Mouse (Mus musculus): ENCODE results near the gene Sh3tc1.
A peak's percentile ranks its signal among the peaks of the same experiment; 100 is the strongest.

The Sh3tc1 gene

DNA sequence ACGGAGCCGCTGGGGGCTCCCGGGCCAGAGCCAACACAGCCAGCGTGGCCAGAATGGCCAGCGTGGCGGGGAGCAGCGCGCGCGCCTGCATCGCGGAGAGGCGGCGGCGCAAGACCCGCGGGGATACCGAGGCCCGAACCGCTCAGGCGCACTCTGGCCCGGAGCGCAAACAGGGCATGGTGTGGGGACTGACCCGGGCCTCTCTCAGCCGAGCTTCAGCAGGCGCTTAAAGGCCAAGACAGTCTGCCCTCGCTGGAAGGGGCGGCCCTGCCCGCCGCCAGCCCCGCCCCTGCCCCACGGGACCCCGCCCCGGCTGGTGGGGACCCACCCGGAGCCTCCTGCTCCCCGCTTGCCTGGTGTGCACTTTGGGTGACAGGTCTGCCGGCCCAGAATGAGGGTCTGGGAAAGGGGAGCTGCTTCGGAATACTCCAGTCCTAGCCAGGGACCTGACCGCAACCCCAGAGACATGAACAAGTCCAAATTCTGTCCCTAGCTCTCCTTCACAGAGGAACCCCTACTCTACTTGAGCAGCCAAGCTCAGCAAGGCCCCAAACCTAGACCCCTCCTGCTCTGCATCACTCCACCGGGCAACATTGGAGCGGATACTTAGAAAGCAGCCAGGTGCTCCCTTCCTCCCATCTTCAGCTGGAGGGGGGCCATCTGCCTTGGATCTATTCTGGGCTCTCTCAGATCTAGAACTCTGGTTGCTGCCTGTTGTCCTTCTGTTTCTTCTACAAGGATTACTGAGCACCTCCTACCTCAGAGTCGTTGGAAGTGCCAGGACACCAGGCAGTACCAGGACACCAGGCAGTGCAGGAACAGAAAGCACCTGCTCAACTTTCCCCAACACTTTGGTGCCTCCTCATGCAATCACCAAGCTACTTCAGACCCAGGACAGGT, 60.3 kb downstream of the Sh3tc1 start, which contains the start of gene Htra3:
TSS of gene Htra3 (minus strand) at position 527 of the 900 bp plus-strand sequence.
- DNase-seq: no peak

GRCm38 (mm10) chr5:35676964-35677363, 62.8 kb downstream of the Sh3tc1 start:
- no peak for DNase-seq

DNA sequence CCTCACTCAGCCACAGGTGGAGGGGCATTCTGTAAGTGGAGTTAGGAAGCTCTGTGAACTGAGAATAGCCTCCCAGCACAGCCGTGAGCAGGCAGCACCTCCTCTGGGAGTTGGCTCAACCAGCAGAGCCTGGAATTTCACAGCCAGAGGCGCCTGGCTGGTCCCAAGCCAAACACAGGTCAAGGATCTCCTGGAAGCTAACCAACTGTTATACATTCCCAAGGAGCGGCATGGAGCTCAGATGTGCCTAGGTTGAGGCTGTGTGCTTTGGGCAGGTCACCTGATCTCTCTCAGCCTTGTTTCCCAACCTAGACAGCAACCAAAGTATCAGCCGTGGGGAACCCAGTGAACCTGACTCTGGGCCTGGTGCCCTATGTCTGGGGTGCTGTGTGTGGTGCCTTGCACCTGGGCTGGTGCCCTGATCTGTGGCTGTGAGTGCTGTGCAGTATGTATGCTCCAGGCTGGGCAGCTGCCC, 65.7 kb downstream of the Sh3tc1 start:
- peak; percentile 91 for DNase-seq

DNA sequence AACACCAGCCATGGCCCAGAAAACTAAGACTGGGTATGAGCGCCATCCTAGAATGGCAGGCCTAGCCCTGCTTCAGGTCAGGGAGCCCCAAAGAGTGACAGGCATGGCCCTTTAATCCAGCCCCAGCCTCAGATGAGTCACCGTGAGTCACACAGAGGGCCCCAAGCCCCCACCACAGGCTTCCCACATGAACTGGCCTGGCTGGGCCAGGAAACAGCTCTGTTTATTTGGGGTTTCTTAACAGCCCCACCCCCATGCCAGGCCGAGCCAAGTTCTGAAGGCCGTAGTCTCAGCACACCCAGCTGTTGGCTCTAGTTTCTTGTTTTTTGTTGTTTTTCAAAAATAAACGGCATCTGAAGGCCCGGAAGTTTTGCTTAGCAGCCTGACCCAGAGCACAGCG, 66.7 kb downstream of the Sh3tc1 start:
- peak; percentile 70 for DNase-seq

DNA sequence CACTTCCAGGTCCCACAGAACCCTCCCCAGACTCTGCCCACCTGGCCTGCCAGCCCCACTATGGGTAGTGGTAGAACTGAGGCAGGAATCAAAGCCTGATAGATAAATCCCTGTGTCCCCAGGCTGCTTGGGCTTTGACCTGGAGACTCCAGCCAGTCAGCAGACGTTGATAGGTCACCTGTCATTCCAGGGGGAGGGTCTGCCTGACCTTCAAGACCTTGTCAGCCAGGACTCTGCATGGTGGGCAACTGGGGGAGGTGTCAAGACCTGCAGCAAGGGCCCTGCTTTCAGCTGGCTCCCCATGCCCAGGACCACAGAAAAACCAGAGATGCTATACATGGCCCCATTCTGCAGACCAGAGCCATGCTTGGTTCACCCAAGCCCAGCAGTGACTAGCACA, 67.2 kb downstream of the Sh3tc1 start:
- no peak for DNase-seq

- peak; percentile 69 for DNase-seq
These were observed 68.3 kb downstream of the Sh3tc1 start for GRCm38 (mm10) chr5:35671474-35671891.

DNA sequence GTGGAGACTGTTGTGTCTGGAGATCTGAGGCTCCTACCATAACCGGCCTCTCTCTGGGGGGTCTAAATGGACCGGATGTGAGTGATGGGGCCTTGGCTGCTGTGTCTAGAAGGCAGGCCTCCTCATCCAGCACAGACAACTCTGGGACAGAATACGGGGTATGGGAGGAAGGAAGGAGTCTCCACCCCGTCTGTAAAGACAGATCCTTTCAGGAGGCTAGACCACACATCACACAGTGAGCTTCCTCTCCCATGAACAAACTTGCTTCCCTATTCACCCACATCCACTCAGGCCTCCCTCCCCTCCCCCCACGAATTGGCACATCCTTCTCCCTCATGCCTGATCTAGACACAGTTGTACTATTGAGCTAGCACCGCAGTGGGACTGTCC, 69.4 kb downstream of the Sh3tc1 start:
- DNase-seq: no peak

DNA sequence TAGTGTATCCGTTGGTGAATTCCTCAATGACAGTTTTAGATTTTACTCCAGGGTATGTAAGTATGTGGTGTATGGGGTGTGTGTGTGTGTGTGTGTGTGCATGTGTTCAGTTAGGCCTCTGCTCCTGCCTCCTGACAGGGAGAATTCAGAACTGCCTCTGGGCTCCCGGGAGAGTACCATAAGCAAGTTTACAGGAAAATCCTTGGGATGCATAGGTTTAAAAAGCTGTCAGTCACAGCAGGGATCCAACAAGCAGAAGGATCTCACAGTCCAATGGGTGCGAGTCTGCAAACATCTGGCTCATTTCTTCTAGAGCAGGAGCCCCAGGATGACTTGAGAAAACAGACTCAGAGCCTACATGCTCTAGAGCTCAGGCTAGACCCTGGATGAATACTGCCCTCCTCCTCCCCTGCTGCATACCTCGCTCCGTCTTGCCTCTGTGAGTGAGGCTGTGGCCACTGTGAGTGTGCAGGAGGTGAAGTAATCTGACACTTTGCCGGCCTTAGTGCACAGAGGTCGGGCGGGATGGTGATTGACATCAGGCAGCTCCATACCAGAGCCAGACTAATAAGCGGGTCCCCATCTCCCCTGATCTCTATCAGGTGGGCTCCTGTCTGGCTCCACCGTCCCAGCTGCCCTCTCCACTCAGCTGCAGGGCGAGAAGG, 69.9 kb downstream of the Sh3tc1 start:
- no peak for DNase-seq

GRCm38 (mm10) chr5:35666152-35666551, 73.6 kb downstream of the Sh3tc1 start:
- no peak for DNase-seq

DNA sequence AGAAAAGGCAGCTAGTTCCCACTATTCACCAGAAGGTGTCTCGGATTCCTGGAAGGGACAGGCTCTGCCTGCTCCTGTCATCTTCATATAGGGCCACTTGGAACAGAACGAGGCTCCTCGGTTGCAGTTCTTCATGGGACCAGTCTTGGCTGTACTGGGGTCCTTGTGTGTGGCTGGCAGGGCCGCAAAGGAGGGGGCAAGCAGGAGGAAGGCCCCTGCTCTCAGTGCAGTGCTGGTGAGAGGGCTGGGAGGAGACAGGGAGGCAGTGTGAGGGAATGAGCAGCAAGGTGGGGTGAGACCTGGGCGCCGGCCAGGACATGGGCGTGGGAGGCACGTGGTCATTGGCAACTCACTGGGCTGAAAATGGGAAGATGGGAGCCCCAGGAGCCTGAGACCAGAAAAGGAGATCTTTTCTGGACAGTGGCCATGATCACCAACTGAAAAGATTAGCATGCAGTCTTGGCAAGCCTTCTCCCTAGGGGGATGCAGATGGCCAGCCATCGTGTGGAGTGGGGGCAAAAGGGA, 77.7 kb downstream of the Sh3tc1 start:
- DNase-seq: no peak

DNA sequence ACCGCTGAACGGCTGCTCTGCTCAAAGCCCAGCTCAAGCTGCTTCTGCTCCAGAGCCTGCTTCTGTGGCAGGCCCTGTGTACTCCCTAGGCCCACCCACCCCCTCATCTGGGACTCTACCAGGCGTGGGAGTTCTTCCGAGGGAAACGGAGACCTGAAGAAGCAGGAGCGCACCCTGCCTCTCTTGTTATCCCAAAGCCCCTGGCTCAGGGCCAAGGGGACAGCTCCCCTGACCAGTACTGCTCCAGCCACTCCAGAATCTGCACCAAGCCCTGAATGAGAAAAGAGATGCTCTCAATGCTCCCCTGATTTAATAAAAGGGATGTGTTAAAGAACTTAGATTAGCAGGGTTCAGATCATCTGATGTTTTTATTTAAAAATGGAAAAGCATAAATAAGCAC, 78.6 kb downstream of the Sh3tc1 start:
- DNase-seq: no peak

GRCm38 (mm10) chr5:35659503-35659902, 80.3 kb downstream of the Sh3tc1 start:
- DNase-seq: no peak

DNA sequence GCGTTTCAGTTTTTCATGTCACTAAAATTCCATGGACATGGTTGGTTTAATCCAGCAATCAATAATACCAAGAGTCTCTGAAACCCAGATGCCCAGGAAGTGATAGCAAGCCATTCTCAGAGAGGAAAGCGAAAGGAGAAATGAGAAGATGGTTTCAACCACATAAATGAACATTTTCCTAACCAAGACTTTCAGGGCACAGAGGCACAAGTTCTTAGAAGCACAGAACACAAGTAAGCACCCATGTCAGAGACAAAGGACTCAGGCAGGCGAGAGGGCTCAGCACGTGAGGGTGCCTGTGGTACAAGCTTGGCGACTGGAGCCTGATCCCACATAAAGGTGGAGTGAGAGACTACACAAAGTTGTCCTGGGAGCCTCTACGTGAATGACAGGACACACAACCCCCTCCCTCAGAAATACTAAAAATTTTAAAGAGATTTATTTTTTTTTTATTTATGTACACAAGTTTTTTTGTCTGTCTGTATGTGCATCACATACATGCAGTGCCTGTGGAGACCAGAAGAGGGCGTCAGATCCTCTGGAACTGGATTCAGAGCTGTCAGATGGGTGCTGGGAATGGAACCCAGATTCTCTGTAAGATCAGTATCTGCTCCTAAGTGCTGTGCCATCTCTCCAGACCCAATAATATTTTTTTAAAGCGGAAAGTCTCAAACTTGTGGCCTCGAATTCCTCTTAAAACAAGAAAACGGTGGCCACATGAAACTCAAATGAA, 83.9 kb downstream of the Sh3tc1 start:
- DNase-seq: no peak

GRCm38 (mm10) chr5:35653743-35654395, 85.9 kb downstream of the Sh3tc1 start:
- no peak for DNase-seq

DNA sequence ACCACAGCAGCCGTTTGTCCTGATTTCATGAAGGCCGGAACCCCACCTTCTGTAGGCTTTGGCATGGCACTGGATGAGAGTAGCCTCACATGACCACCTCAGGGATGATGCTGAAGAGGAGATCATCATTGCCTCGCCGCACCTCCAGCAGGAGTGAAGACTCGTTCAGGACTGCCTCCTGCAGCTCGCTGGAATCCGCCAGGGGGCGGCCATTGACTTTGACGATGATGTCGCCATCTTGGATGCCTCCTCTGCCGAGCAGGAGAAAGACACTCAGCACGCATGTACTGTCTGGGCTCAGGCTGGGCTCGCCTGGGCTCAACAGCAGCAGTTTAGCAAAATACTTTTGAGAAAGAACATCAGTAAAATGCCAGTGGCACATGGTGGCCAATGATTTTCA, 86.9 kb downstream of the Sh3tc1 start:
- DNase-seq: no peak

- DNase-seq: no peak
These were observed 87.5 kb downstream of the Sh3tc1 start for GRCm38 (mm10) chr5:35652319-35652718.

GRCm38 (mm10) chr5:35648230-35648629, 91.6 kb downstream of the Sh3tc1 start:
- no peak for DNase-seq

DNA sequence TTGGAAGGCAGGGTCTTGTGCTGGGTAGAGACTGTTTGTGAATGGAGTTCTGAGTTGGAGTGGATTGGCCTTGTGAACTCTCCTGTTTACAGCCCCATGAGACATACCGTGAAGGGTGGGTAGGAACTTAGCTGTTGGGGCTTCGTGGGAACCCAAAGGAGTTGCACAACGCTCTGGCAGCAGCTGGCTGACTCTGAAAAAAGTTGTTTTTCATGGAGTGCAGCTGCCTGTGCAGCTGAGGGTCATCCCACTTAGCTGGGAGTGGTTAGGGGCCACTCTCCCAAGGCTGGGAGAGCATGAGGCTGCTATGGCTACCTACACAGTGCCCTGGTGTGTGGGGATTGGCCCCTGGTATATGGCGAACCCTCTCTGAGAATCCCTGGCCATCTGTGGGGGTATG, 92.2 kb downstream of the Sh3tc1 start:
- no peak for DNase-seq
